Mouse (Mus musculus): ENCODE results near the gene Enpp3. TPM values are rescaled to one million over a fixed set of nuclear protein-coding genes. Genes with fewer than 3 reads are reported as not detected.

Enpp3 gene
- polyA plus RNA-seq, 1 experiment from 2014 or later: 7.7 TPM

GRCm38 (mm10) chr10:24738456-24738855 lies 104.2 kb downstream of the Enpp3 start:
- H3K36me3 ChIP-seq (ENCODE audit: control insufficient read depth, insufficient read depth): no peaks in the 10 kb centered on the region
- no peak overlapping the region for H3K4me3 ChIP-seq (ENCODE audit: low read depth, low read length)
- ATAC-seq (ENCODE audit: low read depth): no peak
- no peaks in the 10 kb centered on the region for H3K27me3 ChIP-seq (ENCODE audit: control insufficient read depth, insufficient read depth, low read depth, low read length)
- H3K9me3 ChIP-seq (replicated peaks; ENCODE audit: control insufficient read depth, low read length): no peaks in the 10 kb centered on the region
- 68% methylated on average over 2 of the region's 2 CpGs for WGBS (ENCODE audit: insufficient replicate concordance)
- H3K4me1 ChIP-seq (ENCODE audit: control insufficient read depth, low read depth, low read length): no peaks in the 10 kb centered on the region
- H3K4me2 ChIP-seq (ENCODE audit: low read depth, low read length): no peak overlapping the region
- no peak overlapping the region for H3K9ac ChIP-seq (ENCODE audit: low read depth, low read length)
- no peak overlapping the region for H3K27ac ChIP-seq (ENCODE audit: low read length)

DNA sequence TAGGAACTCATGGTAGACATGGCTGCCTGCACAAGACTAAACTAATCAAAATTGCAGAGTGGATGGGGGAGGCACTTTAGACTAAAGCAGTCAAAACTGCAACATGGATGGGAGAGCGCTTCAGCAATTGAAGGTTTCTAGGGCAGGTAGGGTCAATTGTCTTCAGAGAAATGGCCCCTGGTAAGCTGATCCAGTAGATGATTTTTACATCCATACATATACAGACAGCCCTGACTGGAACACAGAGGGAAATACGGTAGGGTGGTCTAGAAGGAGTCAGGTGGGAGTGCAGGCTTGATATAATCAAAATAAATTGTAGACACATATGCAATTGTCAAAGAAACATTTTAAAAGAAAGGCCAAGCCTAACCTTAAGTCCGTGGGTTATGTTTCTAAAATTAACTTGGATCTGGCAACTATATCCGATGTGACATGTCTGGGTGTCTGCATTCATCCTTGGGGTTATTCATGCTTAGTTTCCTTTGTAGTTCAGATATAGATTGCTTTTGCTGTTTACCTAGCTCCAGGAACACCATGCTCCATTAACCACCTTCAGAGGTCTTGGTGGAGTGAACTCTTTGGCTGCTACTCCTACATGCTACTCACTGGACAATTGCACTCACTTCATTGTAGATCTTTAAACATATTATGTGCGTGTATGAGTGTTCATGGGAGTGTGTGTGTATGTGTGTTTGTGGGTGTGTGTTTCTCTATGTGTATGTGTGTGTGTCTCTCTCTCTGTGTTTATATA lies 107.4 kb downstream of the Enpp3 start:
- 73% methylated on average over 5 of the region's 5 CpGs for WGBS (ENCODE audit: insufficient replicate concordance)
- Histone ChIP-seq H3K4me2 (ENCODE audit: low read depth, low read length) (no peak overlapping the region), H3K27me3 (ENCODE audit: control insufficient read depth, insufficient read depth, low read depth, low read length) (no peaks in the 10 kb centered on the region), H3K4me3 (ENCODE audit: low read depth, low read length) (no peak overlapping the region), H3K4me1 (ENCODE audit: control insufficient read depth, low read depth, low read length) (no peaks in the 10 kb centered on the region), H3K9me3 (replicated peaks; ENCODE audit: control insufficient read depth, low read length) (no peaks in the 10 kb centered on the region), H3K27ac (ENCODE audit: low read length) (no peak overlapping the region), H3K36me3 (ENCODE audit: control insufficient read depth, insufficient read depth) (no peaks in the 10 kb centered on the region), H3K9ac (ENCODE audit: low read depth, low read length) (no peak overlapping the region)
- no peak for ATAC-seq (ENCODE audit: low read depth)

DNA sequence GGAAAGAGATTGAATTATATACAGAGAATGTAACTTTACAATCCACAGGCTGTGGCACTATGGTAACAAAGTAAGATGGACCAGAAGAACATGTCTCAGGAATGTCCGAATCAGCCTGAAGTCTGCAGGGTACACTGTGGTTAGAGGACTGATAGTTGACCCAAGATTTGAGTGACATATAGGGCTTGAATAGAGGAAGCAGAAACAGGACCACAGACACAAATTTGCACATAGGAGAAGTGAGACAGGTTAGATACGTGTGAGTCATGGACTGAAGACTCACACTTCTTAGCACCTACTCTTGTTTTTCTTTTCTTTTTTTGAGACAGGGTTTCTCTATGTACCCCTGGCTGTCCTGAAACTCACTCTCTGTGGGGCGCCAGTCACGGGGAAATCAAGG lies 115.1 kb downstream of the Enpp3 start:
- H3K4me2 ChIP-seq (ENCODE audit: low read depth, low read length): no peak overlapping the region
- no peak overlapping the region for H3K4me3 ChIP-seq (ENCODE audit: low read depth, low read length)
- H3K27ac ChIP-seq (ENCODE audit: low read length): no peak overlapping the region
- WGBS (ENCODE audit: insufficient replicate concordance): 51% methylated on average over 4 of the region's 4 CpGs
- H3K36me3 ChIP-seq (ENCODE audit: control insufficient read depth, insufficient read depth): no peaks in the 10 kb centered on the region
- H3K27me3 ChIP-seq (ENCODE audit: control insufficient read depth, insufficient read depth, low read depth, low read length): no peaks in the 10 kb centered on the region
- no peak for ATAC-seq (ENCODE audit: low read depth)
- H3K9me3 ChIP-seq (replicated peaks; ENCODE audit: control insufficient read depth, low read length): no peaks in the 10 kb centered on the region
- no peaks in the 10 kb centered on the region for H3K4me1 ChIP-seq (ENCODE audit: control insufficient read depth, low read depth, low read length)
- H3K9ac ChIP-seq (ENCODE audit: low read depth, low read length): no peak overlapping the region

DNA sequence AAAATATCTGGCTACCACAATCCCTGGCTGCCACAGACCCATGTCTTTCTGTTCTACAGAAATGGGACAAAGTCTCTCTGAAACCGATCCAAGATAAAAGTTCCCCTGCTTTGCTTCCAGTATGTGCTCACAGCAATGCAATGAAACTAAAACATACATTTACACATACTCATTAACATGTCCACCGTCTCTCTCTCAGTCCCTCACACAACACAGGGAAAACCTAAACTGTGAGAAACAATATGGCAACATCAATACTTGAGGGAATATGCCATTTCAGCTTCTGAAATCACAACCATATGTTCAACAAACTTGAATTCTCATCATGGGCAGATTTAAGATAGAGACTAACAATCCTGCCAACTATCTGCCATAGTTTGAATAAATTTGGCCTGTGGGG lies 117.4 kb downstream of the Enpp3 start:
- no peak overlapping the region for H3K27ac ChIP-seq (ENCODE audit: low read length)
- WGBS (ENCODE audit: insufficient replicate concordance): 72% methylated on average over 2 of the region's 2 CpGs
- no peaks in the 10 kb centered on the region for H3K36me3 ChIP-seq (ENCODE audit: control insufficient read depth, insufficient read depth)
- no peak overlapping the region for H3K9ac ChIP-seq (ENCODE audit: low read depth, low read length)
- H3K9me3 ChIP-seq (replicated peaks; ENCODE audit: control insufficient read depth, low read length): no peaks in the 10 kb centered on the region
- H3K4me2 ChIP-seq (ENCODE audit: low read depth, low read length): no peak overlapping the region
- no peak for ATAC-seq (ENCODE audit: low read depth)
- no peak overlapping the region for H3K4me3 ChIP-seq (ENCODE audit: low read depth, low read length)
- no peaks in the 10 kb centered on the region for H3K4me1 ChIP-seq (ENCODE audit: control insufficient read depth, low read depth, low read length)
- no peaks in the 10 kb centered on the region for H3K27me3 ChIP-seq (ENCODE audit: control insufficient read depth, insufficient read depth, low read depth, low read length)

Other genes starting within 250 kb of the Enpp3 start
- 0.70 and 0.92 TPM in 2 replicates for gene Ccn2, start 247.4 kb downstream of the Enpp3 start, polyA plus RNA-seq (2015; fragmentation: Nextera tagmentation; extraction: Ambion mirVana)
- 3.0 and 3.4 TPM in 2 replicates for gene Enpp1, start 130.7 kb downstream of the Enpp3 start, polyA plus RNA-seq (2015; fragmentation: Nextera tagmentation; extraction: Ambion mirVana)
- gene Med23, start 27.2 kb upstream of the Enpp3 start, polyA plus RNA-seq (2015; fragmentation: Nextera tagmentation; extraction: Ambion mirVana): 6.0 and 6.3 TPM in 2 replicates
- gene Arg1, start 84.7 kb upstream of the Enpp3 start, polyA plus RNA-seq (2015; fragmentation: Nextera tagmentation; extraction: Ambion mirVana): 100 and 122 TPM in 2 replicates